Mouse (Mus musculus) retina, adult 2 months (tissue): Measurements from ENCODE around the gene 4933417A18Rik.
A peak's percentile ranks its signal among the peaks of the same experiment; 100 is the strongest.
"Not testable (repeated sequence)": the region's sequence is repeated elsewhere in the genome, so short reads cannot be mapped to it uniquely, and the experiment has no call there.

ENCODE experiments used
- DNase-seq: peaks from one replicate; pipeline ENCODE4 v3.0.0-alpha.2; 2012; ENCODE audit warnings: low read depth, low spot score

The 4933417A18Rik gene

GRCm38 (mm10) chr13:34973770-34974169 is 49.6 kb downstream of the 4933417A18Rik start:
- DNase-seq, result no peak

GRCm38 (mm10) chr13:34976116-34976515 is 51.9 kb downstream of the 4933417A18Rik start:
- DNase-seq, result no peak

GRCm38 (mm10) chr13:34977410-34977809 is 53.2 kb downstream of the 4933417A18Rik start:
- DNase-seq, result no peak

GRCm38 (mm10) chr13:34978635-34979034 is 54.4 kb downstream of the 4933417A18Rik start:
- DNase-seq, result not testable (repeated sequence)

- not testable (repeated sequence) for DNase-seq
These were observed 59.3 kb downstream of the 4933417A18Rik start for GRCm38 (mm10) chr13:34983479-34983878.

GRCm38 (mm10) chr13:34991581-34992273 is 67.5 kb downstream of the 4933417A18Rik start:
- DNase-seq, result no peak

GRCm38 (mm10) chr13:34993085-34993484 is 68.9 kb downstream of the 4933417A18Rik start:
- DNase-seq, result no peak

- peak; percentile 1 for DNase-seq
These were observed 69.4 kb downstream of the 4933417A18Rik start for GRCm38 (mm10) chr13:34993595-34993982.

GRCm38 (mm10) chr13:34993983-34994811 is 70.0 kb downstream of the 4933417A18Rik start:
- DNase-seq, result peak; percentile 81

- DNase-seq, result no peak
These were observed 71.7 kb downstream of the 4933417A18Rik start for GRCm38 (mm10) chr13:34995925-34996324.
